Mouse (Mus musculus): ENCODE measurements around the gene Nosip. TPM values are rescaled to one million over a fixed set of nuclear protein-coding genes. Genes with fewer than 3 reads are reported as not detected.
"Not testable (repeated sequence)": the region's sequence is repeated elsewhere in the genome, so short reads cannot be mapped to it uniquely, and the experiment has no call there.

Nosip gene
- total RNA-seq, 2 experiments from 2014 or later = 59.7 to 63.7 TPM

DNA sequence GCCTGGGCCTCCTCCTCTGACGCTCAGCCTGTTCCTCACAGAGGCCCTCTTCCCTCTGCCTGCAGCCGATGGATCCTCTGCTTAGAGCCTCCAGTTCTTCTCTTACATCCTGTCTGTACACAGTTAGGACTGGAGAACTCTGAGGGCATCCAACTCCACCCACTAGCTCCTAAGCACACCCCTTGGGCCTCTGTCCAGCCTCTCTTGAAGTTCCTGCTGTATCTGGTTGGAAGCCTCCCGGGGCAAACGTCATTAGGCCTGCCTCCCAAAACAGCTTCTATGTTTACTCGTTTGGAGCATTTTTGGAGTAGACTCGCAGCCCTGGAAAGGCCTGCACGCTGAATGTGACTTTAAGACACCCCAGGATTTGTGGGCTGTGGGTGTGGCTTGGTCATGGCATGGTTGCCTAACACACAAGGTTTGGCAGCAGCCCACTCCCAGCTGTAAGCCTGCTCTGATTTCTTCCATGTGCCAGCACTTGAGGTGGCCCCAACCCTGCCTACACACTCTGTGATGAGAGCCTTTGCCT lies 41.5 kb downstream of the Nosip start, which contains the start of gene Fcgrt:
Gene Fcgrt (minus strand): TSS at position 200 of the 529 bp plus-strand sequence.
- peak; percentile 18 to 33 for DNase-seq (ENCODE audit: low spot score in 2 of 2)
- intact Hi-C loops (cut with DNase I) = no loop called here

DNA sequence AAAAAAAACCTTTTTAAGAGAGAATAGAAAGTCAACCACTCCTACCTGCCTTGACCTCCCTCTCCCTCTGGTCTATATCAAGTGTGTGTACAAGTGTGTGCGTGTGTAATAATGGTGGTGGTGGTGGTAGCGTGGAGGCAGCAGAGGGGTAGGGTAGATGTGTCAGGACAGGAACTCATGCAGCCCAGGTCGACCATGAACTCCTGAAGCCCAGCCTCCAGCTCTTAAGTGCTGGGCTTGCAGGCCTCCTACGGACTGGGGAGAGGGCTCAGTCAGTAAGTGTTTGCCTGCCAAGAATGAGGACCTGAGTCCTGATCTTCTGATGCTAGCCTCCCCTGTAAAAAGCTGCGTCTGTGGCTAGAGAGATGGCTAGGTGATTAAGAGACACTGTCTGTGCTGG lies 42.7 kb downstream of the Nosip start:
- DNase-seq (ENCODE audit: low spot score in 2 of 2) = no peak
- intact Hi-C loops (cut with DNase I) = no loop called here

- intact Hi-C loops (cut with DNase I) = no loop called here
Measured at GRCm38 (mm10) chr7:45105491-45105890, 43.3 kb downstream of the Nosip start.

GRCm38 (mm10) chr7:45106441-45106840 lies 44.2 kb downstream of the Nosip start:
- no peak for DNase-seq (ENCODE audit: low spot score in 2 of 2)
- intact Hi-C loops (cut with DNase I) = no loop called here

More at GRCm38 (mm10) chr7:45105491-45105890, 43.3 kb downstream of the Nosip start:
- DNase-seq (ENCODE audit: low spot score in 2 of 2) = no peak

DNA sequence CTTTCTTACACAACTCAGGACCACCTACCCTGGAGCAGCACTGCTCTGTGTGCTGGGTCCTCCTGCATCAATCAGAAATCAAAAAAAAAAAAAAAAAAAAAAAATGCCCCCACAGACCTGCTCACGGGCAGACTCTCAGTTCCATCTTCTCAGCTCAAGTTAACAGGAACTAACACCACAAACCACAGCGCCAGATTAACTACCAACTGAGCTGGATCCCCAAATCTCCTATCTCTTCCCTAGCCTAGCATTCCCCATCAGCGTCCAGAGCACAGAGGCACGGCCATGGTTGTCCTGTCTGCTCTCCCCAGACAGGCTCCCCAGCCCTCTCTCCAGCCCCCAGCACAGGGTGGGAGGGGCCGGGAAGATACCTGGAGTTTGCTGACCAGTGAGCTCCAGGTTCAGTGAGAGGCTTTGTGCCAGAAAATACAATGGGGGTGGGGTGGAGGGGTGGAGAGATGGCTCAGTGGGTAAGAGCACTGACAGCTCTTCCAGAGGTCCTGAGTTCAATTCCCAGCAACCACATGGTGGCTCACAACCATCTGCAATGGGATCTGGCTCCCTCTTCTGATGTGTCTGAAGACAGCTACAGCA lies 44.9 kb downstream of the Nosip start:
- intact Hi-C loops (cut with DNase I) = no loop called here
- no peak for DNase-seq (ENCODE audit: low spot score in 2 of 2)

GRCm38 (mm10) chr7:45110089-45110488 lies 47.9 kb downstream of the Nosip start:
- intact Hi-C loops (cut with DNase I); DNase-seq (ENCODE audit: low spot score in 2 of 2): not testable (repeated sequence)

GRCm38 (mm10) chr7:45111940-45112339 lies 49.7 kb downstream of the Nosip start:
- intact Hi-C loops (cut with DNase I) = no loop called here
- DNase-seq (ENCODE audit: low spot score in 2 of 2) = no peak

GRCm38 (mm10) chr7:45112529-45112928 lies 50.3 kb downstream of the Nosip start:
- intact Hi-C loops (cut with DNase I) = no loop called here
- no peak for DNase-seq (ENCODE audit: low spot score in 2 of 2)

DNA sequence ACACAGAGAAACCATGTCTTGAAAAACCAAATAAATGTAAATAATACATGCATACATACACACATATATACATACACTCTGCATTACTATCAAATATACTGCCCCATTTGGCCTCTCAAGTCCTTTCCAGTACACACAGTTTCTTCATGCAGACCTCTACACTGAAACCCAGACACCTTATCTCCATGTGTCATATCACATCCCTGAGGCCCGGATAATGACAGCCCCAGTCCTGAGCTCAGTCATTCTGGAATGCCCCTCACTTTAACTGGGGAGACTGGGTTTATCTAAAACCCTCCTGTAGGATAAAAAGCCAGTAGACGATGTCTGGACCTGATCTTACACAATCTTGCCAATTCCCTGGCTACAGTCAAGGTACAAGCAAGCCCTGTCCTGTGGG lies 51.2 kb downstream of the Nosip start:
- intact Hi-C loops (cut with DNase I) = no loop called here
- no peak for DNase-seq (ENCODE audit: low spot score in 2 of 2)

GRCm38 (mm10) chr7:45117566-45117965 lies 55.3 kb downstream of the Nosip start:
- intact Hi-C loops (cut with DNase I) = no loop called here
- no peak for DNase-seq (ENCODE audit: low spot score in 2 of 2)

DNA sequence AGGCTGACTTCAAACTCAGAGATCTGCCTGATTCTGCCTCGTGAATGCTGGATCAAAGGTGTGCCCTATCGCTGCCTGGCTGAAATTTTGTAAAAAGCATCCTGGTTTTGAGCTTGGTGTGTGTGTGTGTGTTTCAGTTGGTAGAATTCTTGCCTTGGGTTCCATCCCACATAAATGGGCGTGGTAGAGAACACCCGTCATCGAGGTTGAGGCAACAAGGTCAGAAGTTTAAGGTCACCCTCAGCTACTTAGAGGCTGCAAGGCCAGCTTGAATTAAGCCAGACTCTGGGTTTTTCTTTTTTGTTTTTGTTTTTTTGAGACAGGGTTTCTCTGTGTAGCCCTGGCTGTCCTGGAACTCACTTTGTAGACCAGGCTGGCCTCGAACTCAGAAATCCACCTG lies 56.1 kb downstream of the Nosip start:
- intact Hi-C loops (cut with DNase I) = no loop called here
- no peak for DNase-seq (ENCODE audit: low spot score in 2 of 2)

GRCm38 (mm10) chr7:45119780-45120709 lies 57.8 kb downstream of the Nosip start:
- intact Hi-C loops (cut with DNase I) = loop anchor here (5.0 kb wide), 1 partner anchor 38 kb away; no protein-coding TSS in a partner anchor
- DNase-seq (ENCODE audit: low spot score in 2 of 2) = no peak

DNA sequence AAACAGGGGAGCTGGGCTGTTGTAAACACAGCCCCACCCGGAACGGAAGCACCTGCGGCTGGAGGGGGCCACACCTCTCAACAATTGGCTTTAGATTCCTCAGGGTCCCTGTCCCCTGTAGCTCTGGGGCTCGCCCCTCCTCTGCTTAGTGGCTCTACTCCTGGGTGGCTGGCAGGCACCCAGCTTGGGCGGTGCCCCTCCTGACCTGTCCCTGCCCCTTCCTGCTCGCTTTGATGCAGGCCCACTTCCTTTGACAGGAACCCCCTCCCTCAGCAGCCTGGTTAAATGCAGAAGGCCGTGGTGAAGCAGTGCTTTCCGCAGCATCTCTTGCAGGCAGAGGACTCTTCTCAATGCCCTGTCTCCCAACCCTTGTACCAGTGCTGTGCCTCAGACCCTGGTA lies 59.2 kb downstream of the Nosip start:
- intact Hi-C loops (cut with DNase I) = loop anchor here (5.0 kb wide), 1 partner anchor 39 kb away; no protein-coding TSS in a partner anchor
- DNase-seq (ENCODE audit: low spot score in 2 of 2) = no peak

DNA sequence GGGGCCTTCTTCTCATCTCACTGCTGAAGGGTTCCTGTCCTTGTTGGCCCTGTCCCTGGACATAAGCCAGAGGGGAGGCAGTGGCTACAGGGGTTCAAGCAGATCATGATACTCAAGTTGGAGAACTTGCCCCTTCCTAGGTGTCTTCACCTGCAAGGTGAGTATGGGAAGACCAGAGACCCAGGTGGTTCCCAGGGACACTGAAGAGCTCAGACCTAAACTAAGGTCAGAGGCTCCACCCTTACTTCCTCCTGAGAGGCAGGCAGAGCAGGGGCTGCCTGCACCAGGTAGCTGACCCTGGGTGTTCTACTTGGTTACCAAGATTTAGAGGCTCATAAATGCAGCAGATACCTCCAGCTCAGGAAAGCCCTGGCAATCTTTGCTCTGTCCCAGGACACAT lies 59.7 kb downstream of the Nosip start:
- no peak for DNase-seq (ENCODE audit: low spot score in 2 of 2)
- intact Hi-C loops (cut with DNase I) = loop anchor here (5.0 kb wide), 1 partner anchor 40 kb away; no protein-coding TSS in a partner anchor

- intact Hi-C loops (cut with DNase I) = loop anchor here (5.0 kb wide), 1 partner anchor 40 kb away; no protein-coding TSS in a partner anchor
Measured at GRCm38 (mm10) chr7:45122561-45123185, 60.4 kb downstream of the Nosip start.

DNA sequence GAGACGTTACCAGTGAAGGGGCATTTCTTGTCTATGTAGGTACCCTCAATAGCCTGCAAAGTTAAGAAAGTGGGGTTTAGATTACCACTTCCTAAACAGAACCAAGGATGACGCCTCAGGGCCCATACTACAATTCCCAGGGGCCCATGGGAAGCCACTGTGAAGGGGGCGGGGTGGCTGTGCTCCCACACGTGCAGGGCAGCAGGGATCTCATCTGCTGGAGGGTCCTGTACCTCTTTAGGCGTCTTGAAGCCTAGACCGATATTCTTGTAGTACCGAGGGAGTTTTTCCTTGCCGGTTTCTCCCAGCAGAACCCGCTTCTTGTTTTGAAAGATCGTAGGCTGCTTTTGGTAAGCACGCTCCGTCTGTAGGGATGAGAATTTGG lies 60.9 kb downstream of the Nosip start:
- no peak for DNase-seq (ENCODE audit: low spot score in 2 of 2)
- intact Hi-C loops (cut with DNase I) = loop anchor here (5.0 kb wide), 1 partner anchor 41 kb away; no protein-coding TSS in a partner anchor

More at GRCm38 (mm10) chr7:45122561-45123185, 60.4 kb downstream of the Nosip start:
- DNase-seq (ENCODE audit: low spot score in 2 of 2) = no peak

- intact Hi-C loops (cut with DNase I) = loop anchor here (5.0 kb wide), 1 partner anchor 42 kb away; no protein-coding TSS in a partner anchor
- peak; percentile 98 to 99 for DNase-seq (ENCODE audit: low spot score in 2 of 2)
Measured at GRCm38 (mm10) chr7:45124224-45125143, 62.3 kb downstream of the Nosip start, which contains the start of gene Rps11. TSS of gene Rps11 (minus strand) at chr7:45124439.

DNA sequence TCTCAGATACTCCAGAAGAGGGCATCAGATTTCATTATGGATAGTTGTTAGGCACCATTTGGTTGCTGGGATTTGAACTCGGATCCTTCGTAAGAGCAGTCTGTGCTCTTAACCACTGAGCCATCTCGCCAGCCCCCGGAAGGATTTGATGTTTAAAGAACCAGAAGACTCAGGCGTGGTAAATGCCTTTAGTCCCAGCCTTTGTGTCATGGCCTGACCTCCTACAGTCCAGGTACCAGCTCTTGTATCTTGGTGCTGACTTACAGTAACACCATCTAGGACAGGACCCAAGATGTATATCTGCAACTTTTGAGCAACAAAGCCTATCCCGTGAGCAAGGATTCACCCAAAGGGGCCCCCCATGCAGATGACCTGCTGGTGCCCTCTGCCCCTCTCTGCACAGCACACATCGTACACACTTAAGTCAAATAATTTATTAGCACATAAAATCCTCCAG lies 62.9 kb downstream of the Nosip start:
- intact Hi-C loops (cut with DNase I) = no loop called here

More for the DNA sequence above, 62.9 kb downstream of the Nosip start:
- no peak for DNase-seq (ENCODE audit: low spot score in 2 of 2)

All from left cerebral cortex, postnatal 36 days (tissue).